Mouse (Mus musculus) layer of hippocampus, postnatal 36 days (tissue): ENCODE results near the gene Aff3. TPM values are rescaled to one million over a fixed set of nuclear protein-coding genes. Genes with fewer than 3 reads are reported as not detected.

ENCODE experiments used
- DNase-seq, 2 experiments: peaks; one replicate each; pipeline ENCODE4 v3.0.0; 2022
- total RNA-seq, 2 experiments: library from RNA; stranded (reverse); gene quantifications; 2 replicates each; pipeline ENCODE4 v1.2.3; 2021

Gene Aff3
- total RNA-seq, 2 experiments from 2014 or later = 99.4 to 119 TPM

DNA sequence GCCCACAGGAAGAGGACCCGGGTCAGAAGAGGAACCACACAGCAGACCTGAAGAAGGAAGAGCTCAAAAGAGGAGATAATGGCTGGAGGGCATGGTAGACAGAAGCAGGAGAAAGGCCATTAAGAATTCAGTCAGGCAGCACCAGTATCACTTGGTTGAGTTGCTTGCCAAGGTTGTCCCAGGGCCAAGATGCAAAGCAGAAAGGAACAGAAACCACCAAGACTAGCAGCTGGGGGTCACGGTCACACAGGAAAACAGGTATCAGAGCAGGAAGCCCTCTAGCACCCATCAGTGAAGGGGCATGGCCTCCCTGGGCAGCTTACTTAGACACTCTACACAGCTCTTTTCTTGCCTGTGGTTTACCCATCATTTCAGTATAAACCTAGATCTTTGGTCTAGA is 525.4 kb downstream of the Aff3 start:
- DNase-seq = no peak

DNA sequence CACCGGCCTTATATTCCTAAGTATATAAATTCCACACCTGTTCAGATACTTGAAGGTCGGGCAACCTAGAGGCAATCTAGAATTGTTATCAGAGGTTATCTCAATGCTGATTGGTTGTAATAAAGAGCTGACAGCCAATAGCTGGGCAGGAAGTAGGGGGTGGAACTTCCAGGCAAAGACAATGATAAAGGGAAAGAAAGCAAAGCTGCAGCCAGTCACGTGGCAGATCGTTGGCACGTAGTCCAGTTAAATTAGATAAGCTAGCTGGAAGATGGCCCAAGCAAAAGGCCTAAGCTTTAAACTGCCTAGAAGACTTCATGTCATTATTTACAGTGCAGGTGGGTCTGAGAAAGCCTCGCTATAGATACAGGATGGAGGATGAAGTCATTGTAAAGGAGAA is 531.8 kb downstream of the Aff3 start:
- no peak for DNase-seq

DNA sequence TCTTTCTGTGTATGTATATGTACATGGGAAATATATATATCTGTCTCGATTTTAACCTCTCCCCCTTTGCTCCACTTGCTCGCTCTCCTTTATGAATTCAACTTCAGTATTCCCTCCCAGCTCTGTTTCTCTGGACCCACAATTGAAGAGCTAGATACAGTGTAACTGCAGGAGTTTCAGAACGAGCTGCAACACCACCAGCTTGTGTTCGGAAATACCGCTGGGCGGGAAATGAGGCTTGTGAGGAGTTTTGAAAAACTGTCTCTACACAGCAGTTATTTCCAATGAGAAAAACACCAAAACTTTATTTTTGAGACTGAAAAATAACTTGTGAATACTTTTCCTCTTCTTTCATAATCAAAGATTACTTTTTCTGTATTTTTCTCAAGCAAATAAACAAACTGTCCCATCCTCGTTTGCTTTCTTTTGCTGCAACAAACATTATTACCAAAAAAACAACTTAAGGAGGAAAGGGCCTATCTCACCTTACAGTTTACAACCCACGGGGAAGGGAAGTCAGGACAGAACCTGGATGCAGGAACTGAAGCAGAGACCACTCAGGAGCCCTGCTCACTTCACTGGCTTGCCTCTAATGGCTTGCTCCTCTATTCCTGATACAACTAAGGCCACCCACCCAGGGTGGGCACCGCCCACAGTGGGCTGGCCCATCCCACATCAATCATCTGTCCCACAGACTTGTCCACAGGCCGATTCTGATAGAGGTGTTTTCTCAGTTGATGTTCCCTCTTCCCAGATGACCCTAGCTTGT is 533.9 kb downstream of the Aff3 start:
- DNase-seq = no peak

DNA sequence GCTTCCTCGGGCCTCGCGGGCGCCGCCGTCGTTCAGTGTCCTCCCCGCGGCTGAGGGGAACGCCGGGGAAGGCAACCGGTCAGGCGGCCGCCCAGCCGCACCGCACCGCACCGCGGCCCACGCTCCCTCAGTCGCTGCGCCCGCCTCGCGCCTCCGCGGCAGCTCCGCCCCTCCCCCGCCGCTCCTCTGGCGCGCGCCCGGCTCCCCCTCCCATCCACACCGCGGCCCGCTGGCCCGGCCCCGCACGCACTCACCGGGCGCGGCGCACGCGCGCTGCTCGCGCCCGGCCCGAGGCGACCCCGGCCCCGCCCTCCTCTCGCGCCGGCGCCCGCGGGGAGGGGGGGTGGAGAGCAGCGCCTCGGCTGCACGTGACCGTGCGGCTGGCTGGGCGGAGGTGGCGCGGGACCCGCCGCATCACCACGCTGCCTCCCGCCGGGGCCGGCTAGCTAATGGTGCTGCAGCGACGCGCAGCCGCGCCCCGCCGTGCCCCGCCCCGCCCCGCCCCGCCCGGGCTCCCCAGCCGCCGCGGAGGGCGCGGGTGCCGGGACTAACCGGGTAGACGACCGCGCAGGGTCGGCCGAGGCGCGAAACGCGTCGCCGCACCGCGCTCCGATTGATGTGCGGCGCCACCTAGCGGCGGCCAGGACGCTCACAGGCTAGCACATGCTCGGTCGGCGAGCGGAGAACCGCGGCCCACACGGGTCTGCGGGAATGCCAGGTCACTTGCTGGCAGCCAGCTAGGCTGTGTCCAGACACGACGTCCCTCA is 535.1 kb downstream of the Aff3 start, which contains the start of gene Rev1:
Gene Rev1, minus strand, starts transcription at position 301 of the 767 bp plus-strand sequence.
- DNase-seq = peak; percentile 95

DNA sequence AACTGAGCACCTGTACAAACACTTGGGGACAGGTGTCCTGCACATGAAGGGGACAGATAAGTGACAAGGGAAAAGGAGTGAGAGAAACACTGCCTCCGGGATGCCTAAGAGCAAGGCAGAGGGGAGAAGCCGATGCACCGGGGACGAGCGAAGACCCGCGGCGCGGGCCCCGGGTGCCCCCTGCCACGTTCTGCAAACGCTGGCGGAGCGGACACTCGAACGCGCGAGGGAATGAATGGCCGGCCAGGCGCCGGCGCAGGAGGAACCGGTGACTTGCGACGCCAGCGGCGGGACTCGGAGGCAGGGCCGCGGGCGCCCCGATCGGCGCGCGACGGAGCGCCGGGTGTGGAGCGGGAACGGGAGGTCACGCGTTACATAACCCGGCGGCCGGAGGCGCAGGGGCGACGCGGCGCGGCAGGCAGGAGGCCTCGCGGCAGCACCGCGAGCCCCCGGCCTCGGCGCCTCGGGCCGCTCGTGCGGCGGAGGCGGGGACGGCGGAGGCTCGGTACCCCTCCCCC is 535.8 kb downstream of the Aff3 start:
- DNase-seq = peak; percentile 41 to 54

Other genes with a start within 250 kb of the Aff3 start
- 100 to 1,000 TPM; 106 to 109 TPM for gene Lonrf2, start 171.8 kb upstream of the Aff3 start, total RNA-seq
- gene Chst10, start 233.2 kb upstream of the Aff3 start, total RNA-seq = 10 to 100 TPM; 52.2 to 55.2 TPM